Mouse (Mus musculus) ES-E14 (cell line): ENCODE results near the gene Tlr13.

Experiments
- CHD2 ChIP-seq: IDR thresholded peaks from 2 replicates; pipeline ENCODE4 v1.6.1; 2014; ENCODE audit warnings: mild to moderate bottlenecking, low read depth, low read length, inconsistent platforms
- HCFC1 ChIP-seq: IDR thresholded peaks from 2 replicates; pipeline ENCODE4 v1.6.1; 2012; ENCODE audit warnings: low read length, inconsistent platforms, borderline replicate concordance; ENCODE audit not compliant: insufficient read depth
- MAFK ChIP-seq: IDR thresholded peaks from 2 replicates; pipeline ENCODE4 v1.6.1; 2014; ENCODE audit warnings: mild to moderate bottlenecking, low read depth, low read length, inconsistent platforms; ENCODE audit not compliant: insufficient read depth
- ZNF384 ChIP-seq: IDR thresholded peaks from 2 replicates; pipeline ENCODE4 v1.6.1; 2012; ENCODE audit warnings: low read depth, low read length, inconsistent platforms

DNA sequence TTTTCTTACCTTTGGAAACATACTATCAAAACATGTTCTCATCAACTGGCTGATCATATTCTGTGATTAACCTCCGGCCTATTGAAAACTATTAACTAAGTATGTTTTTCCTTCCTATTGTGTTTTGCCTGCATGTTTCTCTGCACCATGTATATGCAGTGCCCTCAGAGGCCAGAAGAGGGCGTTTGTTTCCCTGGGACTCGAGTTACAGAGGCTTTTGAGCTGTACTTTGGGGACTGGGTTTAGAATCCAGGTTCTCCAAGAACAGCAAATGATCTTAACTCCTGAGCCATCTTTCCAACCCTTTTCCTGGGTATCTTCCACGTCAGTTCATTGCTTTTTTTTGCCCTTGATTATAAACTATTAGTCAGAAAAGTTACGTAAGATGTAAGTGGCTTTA, 54.3 kb downstream of the Tlr13 start:
- TF ChIP-seq MAFK (no peak), HCFC1 (no peak), CHD2 (no peak), ZNF384 (no peak)
